Mouse (Mus musculus) ES-E14 (cell line): ENCODE data around the gene Abcg4.

ENCODE experiments used
- CHD2 ChIP-seq: IDR thresholded peaks from 2 replicates; pipeline ENCODE4 v1.6.1; 2014; ENCODE audit warnings: mild to moderate bottlenecking, low read depth, low read length, inconsistent platforms
- HCFC1 ChIP-seq: IDR thresholded peaks from 2 replicates; pipeline ENCODE4 v1.6.1; 2012; ENCODE audit warnings: low read length, inconsistent platforms, borderline replicate concordance; ENCODE audit not compliant: insufficient read depth
- MAFK ChIP-seq: IDR thresholded peaks from 2 replicates; pipeline ENCODE4 v1.6.1; 2014; ENCODE audit warnings: mild to moderate bottlenecking, low read depth, low read length, inconsistent platforms; ENCODE audit not compliant: insufficient read depth
- ZNF384 ChIP-seq: IDR thresholded peaks from 2 replicates; pipeline ENCODE4 v1.6.1; 2012; ENCODE audit warnings: low read depth, low read length, inconsistent platforms

- TF ChIP-seq CHD2 (no peak), MAFK (no peak), HCFC1 (no peak), ZNF384 (no peak)
Measured at GRCm38 (mm10) chr9:44266478-44267226, 21.8 kb downstream of the Abcg4 start.
